Mouse (Mus musculus): Measurements from ENCODE around the gene Rab3il1. TPM values are rescaled to one million over a fixed set of nuclear protein-coding genes. Genes with fewer than 3 reads are reported as not detected.

The Rab3il1 gene
- 5.1 and 5.6 TPM in 2 replicates for polyA plus RNA-seq (2012; rRNA removed; ENCODE audit: low replicate concordance)

DNA sequence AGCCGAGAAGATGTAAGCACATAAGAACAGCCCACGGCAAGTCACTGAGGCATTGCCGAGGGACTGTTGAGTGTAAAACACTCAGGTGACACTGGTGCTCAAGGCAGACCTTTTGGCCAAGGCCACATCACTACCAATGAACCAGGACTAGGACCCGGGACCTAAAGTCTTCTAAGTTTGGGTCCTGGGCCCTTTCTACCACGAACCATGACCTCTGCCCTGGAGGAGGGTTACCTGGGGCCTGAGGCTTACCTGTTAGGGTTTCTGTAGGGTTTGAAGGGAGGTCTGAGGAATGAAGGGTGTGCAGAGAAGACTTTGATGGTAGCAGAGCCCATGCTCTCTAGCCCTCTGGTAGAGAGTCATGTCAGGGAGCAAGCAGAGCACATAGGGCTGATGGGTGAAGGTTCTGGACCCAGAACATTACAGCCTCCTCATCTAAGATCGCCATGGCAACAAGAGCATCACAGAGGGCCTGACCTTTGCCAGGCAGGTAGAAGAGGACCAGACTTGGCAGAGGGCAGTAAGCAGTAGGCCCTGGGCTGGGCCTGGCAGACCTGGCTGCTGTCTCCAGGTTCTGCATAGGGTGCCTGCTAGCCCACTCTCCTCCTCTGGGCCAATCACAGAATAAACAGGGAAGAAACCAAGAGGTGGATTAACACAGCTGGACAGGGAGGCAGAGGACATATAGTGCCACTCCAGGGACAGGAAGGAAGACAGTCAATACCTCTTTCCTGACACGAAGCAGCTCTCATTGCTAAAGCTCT, at the start of gene Rab3il1, which contains the start of gene Best1:
Gene Rab3il1 (plus strand): TSS at position 464 of the 764 bp plus-strand sequence.
Gene Best1 (minus strand): TSS at position 428 of the 764 bp plus-strand sequence.

DNA sequence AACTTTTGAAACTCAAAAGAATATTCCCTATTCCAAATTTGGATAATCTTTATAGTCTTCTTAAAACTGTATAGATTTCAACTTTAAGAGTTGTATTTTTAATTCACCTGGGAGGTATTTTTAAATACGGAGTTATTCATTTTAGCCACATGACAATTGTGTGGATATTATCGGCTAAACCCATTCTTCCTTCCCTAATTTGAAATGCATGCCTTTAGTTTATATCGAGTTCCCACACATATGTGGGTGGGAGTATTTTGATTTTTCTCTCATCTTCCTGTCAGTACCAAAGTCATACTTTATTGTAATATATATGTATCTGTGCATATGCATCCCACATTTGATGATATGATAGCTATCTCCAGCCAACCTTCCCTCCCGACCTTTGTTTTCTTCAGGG, 21.2 kb upstream of the Rab3il1 start, which contains the start of gene Fth1:
Gene Fth1 (plus strand): TSS at position 341 of the 400 bp plus-strand sequence.

DNA sequence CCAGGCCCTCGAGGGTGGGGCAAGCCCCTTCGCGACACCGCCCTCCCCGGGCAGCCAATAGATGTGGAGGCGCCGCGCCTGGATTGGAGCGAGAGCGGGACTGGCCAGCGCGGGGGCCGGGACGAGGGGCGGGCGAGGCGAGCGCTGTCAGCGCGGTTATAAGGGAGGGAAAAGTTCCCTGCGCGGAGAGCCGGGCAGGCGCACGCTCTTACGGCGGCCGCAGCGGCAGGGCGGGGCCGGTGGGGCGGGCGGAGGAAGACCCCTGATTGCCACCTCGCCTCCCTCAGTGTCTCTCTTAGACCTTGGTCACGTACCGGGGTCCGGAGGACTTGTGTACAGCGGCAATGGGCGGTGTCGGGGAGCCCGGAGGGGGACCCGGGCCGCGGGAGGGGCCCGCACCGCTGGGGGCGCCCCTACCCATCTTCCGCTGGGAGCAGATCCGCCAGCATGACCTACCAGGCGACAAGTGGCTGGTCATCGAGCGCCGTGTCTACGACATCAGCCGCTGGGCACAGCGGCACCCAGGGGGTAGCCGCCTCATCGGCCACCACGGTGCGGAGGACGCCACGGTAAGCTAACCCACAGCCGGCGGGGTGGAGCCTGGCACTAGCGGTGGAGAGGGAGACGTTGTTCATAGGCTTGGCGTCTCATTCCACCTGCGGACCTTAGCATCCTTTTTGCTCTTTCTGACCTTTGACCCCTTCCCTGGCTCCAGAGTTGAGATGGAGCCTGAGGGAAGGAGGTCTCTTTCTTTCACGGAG, 40.1 kb downstream of the Rab3il1 start, which contains the start of gene Fads3:
Gene Fads3 (plus strand): TSS at position 182 of the 761 bp plus-strand sequence.

Other genes with a start within 250 kb of the Rab3il1 start
- gene Scgb2a2, start 154.1 kb upstream of the Rab3il1 start, polyA plus RNA-seq (2012; rRNA removed; ENCODE audit: low replicate concordance), result not detected in 2 replicates
- gene Incenp, start 102.1 kb upstream of the Rab3il1 start, polyA plus RNA-seq (2012; rRNA removed; ENCODE audit: low replicate concordance), result 11.7 TPM in 2 replicates
- 23,995 and 144,110 TPM in 2 replicates for gene Fth1, start 21.1 kb upstream of the Rab3il1 start, polyA plus RNA-seq (2012; rRNA removed; ENCODE audit: low replicate concordance)
- gene Best1, start within 50 bp of the Rab3il1 start, polyA plus RNA-seq (2012; rRNA removed; ENCODE audit: low replicate concordance), result 0.88 TPM in 1 of 2 replicates, not detected in the other
- 15.2 and 29.8 TPM in 2 replicates for gene Fads3, start 39.9 kb downstream of the Rab3il1 start, polyA plus RNA-seq (2012; rRNA removed; ENCODE audit: low replicate concordance)
- gene Fads2, start 100.1 kb downstream of the Rab3il1 start, polyA plus RNA-seq (2012; rRNA removed; ENCODE audit: low replicate concordance), result 46.0 and 68.6 TPM in 2 replicates
- 7.0 and 43.4 TPM in 2 replicates for gene Fads1, start 181.2 kb downstream of the Rab3il1 start, polyA plus RNA-seq (2012; rRNA removed; ENCODE audit: low replicate concordance)
- gene Tmem258, start 202.3 kb downstream of the Rab3il1 start, polyA plus RNA-seq (2012; rRNA removed; ENCODE audit: low replicate concordance), result 84.5 and 120 TPM in 2 replicates
- 7.8 and 8.4 TPM in 2 replicates for gene Fen1, start 202.5 kb downstream of the Rab3il1 start, polyA plus RNA-seq (2012; rRNA removed; ENCODE audit: low replicate concordance)
- gene Myrf, start 239.1 kb downstream of the Rab3il1 start, polyA plus RNA-seq (2012; rRNA removed; ENCODE audit: low replicate concordance), result 47.0 and 97.2 TPM in 2 replicates